Comparison of ENCODE assay signal across 8 mouse cellular contexts in genomic region chr2:117122701-117123337, GRCm38 (mm10). TPM values are rescaled to one million over a fixed set of nuclear protein-coding genes. Genes with fewer than 3 reads are reported as not detected.
DNase-seq lines count a peak whose midpoint lies in the region; ATAC-seq lines count a peak whose summit lies in the region.

No protein-coding gene starts in this region.

- H3K9ac ChIP-seq in forebrain, embryonic 13.5 days, result peak overlapping the region; percentile 98
- peak overlapping the region; percentile 84 for H3K9ac ChIP-seq in hindbrain, embryonic 14.5 days

- intact Hi-C loops in left cerebral cortex, postnatal 14 days (cut with DNase I), result loop anchor here (5.0 kb wide), 1 partner anchor 109 kb away; no protein-coding TSS in a partner anchor

- no peaks in the 10 kb centered on the region for H3K9me3 ChIP-seq in forebrain, embryonic 13.5 days (replicated peaks)
- H3K9me3 ChIP-seq in hindbrain, embryonic 14.5 days (ENCODE audit: control insufficient read depth, low read length), result no peaks in the 10 kb centered on the region

- H3K36me3 ChIP-seq in forebrain, embryonic 13.5 days (ENCODE audit: poor library complexity, severe bottlenecking), result no peaks in the 10 kb centered on the region
- H3K36me3 ChIP-seq in hindbrain, embryonic 14.5 days (replicated peaks; ENCODE audit: control insufficient read depth, insufficient read depth), result no peaks in the 10 kb centered on the region

- ATAC-seq in forebrain, embryonic 13.5 days, result peak; percentile 52
- ATAC-seq in hindbrain, embryonic 14.5 days (ENCODE audit: low FRiP score), result peak; percentile 64
- peak; percentile 37 for ATAC-seq in megakaryocyte progenitor cell, adult 5-6 weeks (replicated peaks; ENCODE audit: poor library complexity)

- peaks cover 24% of the 10 kb centered on the region for H3K4me1 ChIP-seq in forebrain, embryonic 13.5 days
- peaks cover 22% of the 10 kb centered on the region for H3K4me1 ChIP-seq in hindbrain, embryonic 14.5 days (replicated peaks; ENCODE audit: control insufficient read depth, insufficient read depth, low read length)

- H3K4me2 ChIP-seq in forebrain, embryonic 13.5 days, result peak overlapping the region; percentile 80
- peak overlapping the region; percentile 85 for H3K4me2 ChIP-seq in hindbrain, embryonic 14.5 days (replicated peaks)

- WGBS in forebrain, embryonic 13.5 days, result 8% methylated on average over 17 of the region's 17 CpGs
- WGBS in hindbrain, embryonic 14.5 days, result 5% methylated on average over 17 of the region's 17 CpGs

- H3K4me3 ChIP-seq in forebrain, embryonic 13.5 days, result peak overlapping the region; percentile 94
- peak overlapping the region; percentile 72 for H3K4me3 ChIP-seq in hindbrain, embryonic 14.5 days (replicated peaks; ENCODE audit: low read length)

- peak; percentile 51 for DNase-seq in layer of hippocampus, adult 11-12 months (ENCODE audit: low spot score)
- DNase-seq in layer of hippocampus, adult 9-10 months (ENCODE audit: low spot score), result no peak
- peak; percentile 56 for DNase-seq in cerebellum, adult 11 months
- DNase-seq in hindbrain, embryonic 14.5 days (ENCODE audit: low spot score), result peak; percentile 78
- DNase-seq in left cerebral cortex, postnatal 14 days (ENCODE audit: low spot score in 2 of 2), result peak; percentile 60 to 83
- DNase-seq in right cerebral cortex, postnatal 4 days, result peak; percentile 26

- no peaks in the 10 kb centered on the region for H3K27me3 ChIP-seq in forebrain, embryonic 13.5 days
- H3K27me3 ChIP-seq in hindbrain, embryonic 14.5 days (ENCODE audit: control insufficient read depth, insufficient read depth, low read length), result no peaks in the 10 kb centered on the region

- H3K27ac ChIP-seq in forebrain, embryonic 13.5 days, result no peak overlapping the region
- peak overlapping the region; percentile 23; the same call in 1 of the 2 replicates for H3K27ac ChIP-seq in hindbrain, embryonic 14.5 days

RNA-seq across cellular contexts. Expression of gene Spred1, which starts 1.6 kb away (rescaled TPM):
- 7.7 and 8.3 TPM in 2 replicates for polyA plus RNA-seq in forebrain, embryonic 13.5 days (2015; fragmentation: Nextera tagmentation; extraction: Ambion mirVana)
- polyA plus RNA-seq in hindbrain, embryonic 14.5 days (2014; fragmentation: Nextera tagmentation; extraction: Ambion mirVana), result 22.7 and 23.4 TPM in 2 replicates
- total RNA-seq in left cerebral cortex, postnatal 14 days (2021), result 100 to 1,000 TPM in 1 of 2 experiments, 10 to 100 TPM in 1; 99.6 to 113 TPM
- 18.0 and 21.3 TPM in 2 replicates for total RNA-seq in megakaryocyte progenitor cell, adult 5-6 weeks (2015)
- total RNA-seq in megakaryocyte progenitor cell, adult 5-6 weeks (2017), result 16.9 and 23.3 TPM in 2 replicates

Comparison
In these comparisons a context has a peak if more than half of its experiments do, and no peak if none do; other contexts are left out.
1. RNA of gene Spred1, which starts 1.6 kb away (total RNA-seq): 99.6 to 113 TPM in left cerebral cortex, postnatal 14 days; 16.9 to 23.3 TPM in megakaryocyte progenitor cell, adult 5-6 weeks; every median in the first group is over 4 times any median in the second.
2. Peak in every context shown above with its lines, with median percentiles within 50 percentile points of each other: ATAC-seq.